Mouse (Mus musculus) bone marrow macrophage, adult 2 months (primary cell): ENCODE data around the gene Coro2a.

Experiments used
- CTCF ChIP-seq: IDR thresholded peaks from 2 replicates; pipeline ENCODE4 v1.5.1; 2012; ENCODE audit warnings: low read depth, mild to moderate bottlenecking, low read length, moderate library complexity
- POLR2A ChIP-seq: IDR thresholded peaks from 2 replicates; pipeline ENCODE4 v1.6.1; 2012; ENCODE audit warnings: mild to moderate bottlenecking, low read depth, low read length, borderline replicate concordance

DNA sequence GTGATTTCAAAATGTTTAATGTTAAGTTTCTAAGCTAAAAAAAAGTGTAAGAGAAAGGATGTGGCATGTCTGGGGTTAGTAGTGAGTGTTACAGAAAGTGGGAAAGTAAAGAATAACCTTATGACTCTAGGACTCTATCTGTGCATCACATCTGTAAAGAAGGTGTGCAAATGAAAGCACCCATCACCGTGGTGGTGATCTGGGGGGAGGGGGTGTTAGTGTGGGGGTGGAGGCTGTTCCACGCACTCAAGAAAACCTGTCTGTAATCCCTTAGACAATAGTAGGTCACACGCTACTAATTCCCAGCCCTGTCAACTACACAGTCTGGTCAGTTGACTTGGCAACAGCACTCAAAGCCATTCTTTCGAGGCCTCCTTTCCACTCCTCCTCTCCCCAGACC lies 39.3 kb upstream of the Coro2a start:
- TF ChIP-seq CTCF (no peak), POLR2A (no peak)
